Mouse (Mus musculus) embryo, embryonic 9.5 days (tissue): ENCODE measurements at regions not wholly inside any gene's neighbourhood (a gene's known extent, or its start where the extent isn't known, plus 50 kb on each side); places are given as distances from the start of the nearest gene placed in this dataset.

ENCODE experiments used
- DNase-seq: peaks from one replicate; pipeline ENCODE4 v3.0.0-alpha.2; 2017; ENCODE audit errors: extremely low spot score

DNA sequence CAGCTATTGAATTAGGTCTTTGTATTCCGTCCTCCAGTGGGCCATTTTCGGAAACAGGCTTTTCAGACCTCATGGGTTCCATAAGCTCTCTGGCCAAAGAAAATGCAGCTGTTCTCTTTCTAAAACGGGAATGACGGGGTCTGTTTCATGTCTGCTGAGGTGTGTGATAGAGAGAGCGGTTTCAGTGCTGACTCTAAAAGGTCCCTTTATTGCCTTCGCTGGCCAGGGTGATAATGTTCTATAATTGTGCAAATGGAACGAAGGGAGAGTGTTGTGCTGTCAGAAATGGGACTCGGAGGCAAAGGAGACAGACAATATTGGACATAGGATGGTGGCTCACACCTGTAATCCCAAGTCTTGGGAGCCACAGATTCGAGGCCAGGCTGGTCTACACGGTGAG is 53.5 kb upstream of the Osbpl8 start:
- no peak for DNase-seq

DNA sequence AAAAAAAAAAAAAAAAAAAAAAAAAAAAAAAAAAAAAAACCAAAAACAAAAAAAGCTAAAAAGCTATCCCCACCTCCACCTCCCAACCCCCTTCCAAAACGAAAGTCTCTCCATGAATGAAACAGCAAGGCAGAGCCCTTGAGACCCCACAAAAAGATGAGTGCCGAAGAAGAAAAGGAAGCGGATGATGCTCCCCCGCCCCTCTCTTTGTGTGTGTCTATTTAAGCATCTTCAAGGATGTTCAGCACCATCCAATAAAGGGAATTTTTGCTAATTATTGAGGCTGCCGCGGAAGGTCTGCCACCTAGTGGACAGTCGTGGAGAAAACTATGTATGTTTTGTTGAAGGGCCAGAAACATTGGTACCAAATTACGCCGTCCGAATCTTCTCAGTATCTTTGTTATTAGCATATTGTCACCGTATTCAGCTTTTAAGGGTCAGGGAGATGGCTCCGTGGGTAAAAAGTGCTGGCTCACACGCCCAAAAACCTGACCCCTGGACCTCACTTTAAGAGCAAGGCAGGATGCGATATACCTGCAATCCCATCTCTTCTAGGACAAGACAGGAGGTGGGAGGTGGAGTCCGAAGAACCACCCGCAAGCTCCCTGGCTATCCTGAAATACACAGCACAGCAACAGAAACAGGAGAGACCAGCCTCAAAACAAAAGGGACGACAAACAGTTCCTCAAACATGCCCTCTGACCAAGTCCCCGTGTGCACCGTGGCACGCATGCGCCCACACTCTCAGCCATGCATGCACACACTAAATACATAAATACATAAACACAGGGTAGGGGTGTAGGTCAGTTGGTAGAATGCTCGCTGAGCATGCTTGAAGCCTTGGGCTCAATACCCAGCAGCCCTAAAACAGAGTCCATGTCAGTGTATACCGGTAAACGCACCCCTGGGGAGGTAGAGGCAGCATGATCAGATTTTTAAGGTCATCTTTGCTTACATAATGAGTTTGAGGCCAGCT is 55.6 kb upstream of the Osbpl8 start:
- DNase-seq = peak; percentile 72

DNA sequence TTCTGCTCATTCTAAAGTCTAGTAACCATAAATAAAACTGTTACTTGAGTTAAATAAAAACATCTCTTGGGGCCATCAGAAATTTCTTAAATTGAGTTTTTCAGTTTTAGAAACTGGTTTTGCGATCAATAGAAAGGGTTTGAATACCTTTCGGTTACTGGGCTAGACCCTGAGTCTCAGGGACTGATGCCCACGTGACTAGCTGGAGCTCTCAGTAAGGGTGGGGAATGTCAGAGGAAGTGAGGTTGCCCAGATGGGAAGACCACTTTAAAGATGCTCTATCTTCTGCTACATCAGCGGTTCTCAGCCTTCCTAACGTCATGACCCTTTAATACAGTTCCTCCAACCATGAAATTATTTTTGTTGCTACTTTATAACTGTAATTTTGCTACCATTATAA is 56.7 kb upstream of the Osbpl8 start:
- DNase-seq = no peak

DNA sequence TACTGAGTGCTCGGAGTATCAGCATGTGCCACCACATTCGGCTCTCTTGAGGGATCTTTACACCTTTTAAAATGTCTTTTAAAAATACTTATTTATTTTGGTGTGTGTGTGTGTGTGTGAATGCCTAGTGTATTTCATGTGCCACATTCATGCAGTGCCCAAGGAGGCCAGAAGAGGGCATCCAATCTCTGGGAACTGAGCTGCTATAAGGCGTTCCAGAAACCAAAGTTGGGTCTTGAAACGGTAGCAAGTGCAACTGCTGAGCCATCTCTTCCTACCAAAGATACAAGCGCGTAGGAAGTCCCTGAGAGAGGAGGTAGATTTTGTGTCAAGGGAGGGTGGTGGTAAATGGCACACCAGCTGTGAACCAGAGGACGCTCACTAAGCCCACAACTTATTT is 57.2 kb upstream of the Osbpl8 start:
- no peak for DNase-seq

DNA sequence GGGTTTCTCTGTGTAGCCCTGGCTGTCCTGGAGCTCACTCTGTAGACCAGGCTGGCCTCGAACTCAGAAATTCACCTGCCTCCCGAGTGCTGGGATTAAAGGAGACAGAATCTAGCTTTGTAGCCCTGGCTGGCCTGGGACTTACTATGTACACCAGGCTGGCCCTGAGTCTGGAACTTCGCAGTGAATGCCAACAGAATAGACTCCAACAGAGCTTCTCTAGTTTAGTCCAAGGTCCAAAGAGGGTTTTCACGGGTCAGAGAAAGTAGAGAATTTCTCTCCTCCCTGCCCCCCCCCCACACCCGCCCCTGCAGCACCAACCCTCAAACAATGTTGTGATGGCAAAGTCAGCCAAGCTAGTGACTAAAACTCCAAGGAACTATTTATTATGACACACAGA is 58.1 kb upstream of the Osbpl8 start:
- no peak for DNase-seq

DNA sequence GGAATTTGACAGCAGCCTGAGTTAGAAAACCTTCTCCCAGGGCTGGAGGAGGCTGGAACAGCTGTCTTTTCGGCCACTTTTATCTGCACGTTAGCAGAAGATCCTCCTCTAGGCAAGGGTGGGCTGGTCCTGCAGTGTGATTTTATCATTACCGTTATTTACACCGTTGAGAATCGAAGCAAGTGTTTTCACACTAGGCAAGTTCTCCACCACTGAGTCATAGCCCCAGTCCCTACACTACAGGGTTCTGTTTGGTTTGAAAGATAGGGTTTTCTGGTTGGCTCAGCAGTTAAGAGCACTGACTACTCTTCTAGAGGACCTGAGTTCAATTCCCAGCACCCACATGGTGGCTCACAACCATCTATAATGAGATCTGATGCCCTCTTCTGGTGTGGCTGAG is 58.9 kb upstream of the Osbpl8 start:
- no peak for DNase-seq

DNA sequence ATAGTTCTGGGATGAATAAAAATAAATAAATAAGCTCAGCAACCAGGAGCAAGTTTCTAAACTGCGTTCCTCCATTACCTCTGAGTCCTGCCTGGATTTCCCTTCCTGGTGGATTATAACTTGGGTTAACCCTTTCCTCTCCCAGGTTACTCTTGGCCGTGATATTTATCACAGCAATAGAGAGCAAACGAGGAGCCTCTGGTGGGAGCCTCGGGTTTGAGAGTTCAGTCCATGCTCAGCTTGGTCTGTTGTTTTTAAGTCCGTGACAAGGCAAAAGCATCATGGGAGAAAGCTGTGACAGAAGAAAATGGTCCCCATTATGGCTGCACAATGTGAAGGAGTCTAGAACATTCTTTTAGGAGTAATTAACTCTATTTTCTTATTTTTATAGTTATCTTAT is 61.0 kb upstream of the Osbpl8 start:
- no peak for DNase-seq

DNA sequence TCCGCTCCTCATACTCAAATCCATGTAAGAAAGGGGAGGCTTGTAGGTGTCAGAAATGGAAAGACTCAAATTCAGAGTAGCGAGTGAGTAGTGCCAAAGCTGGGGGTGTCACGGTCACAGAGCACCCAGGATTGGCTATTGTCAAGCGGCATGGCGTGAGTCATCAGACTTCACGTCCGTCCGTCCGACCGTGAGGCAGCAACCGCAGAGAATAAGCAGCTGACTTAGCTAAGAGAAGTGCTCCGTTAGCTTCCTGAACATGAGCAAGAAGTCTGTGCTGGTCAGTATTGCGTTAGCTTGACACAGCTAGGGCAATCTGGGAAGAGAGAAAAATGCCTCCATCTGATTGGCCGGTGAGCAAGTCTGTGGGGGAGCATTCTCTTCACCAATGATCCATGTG is 61.5 kb upstream of the Osbpl8 start:
- DNase-seq = no peak

DNA sequence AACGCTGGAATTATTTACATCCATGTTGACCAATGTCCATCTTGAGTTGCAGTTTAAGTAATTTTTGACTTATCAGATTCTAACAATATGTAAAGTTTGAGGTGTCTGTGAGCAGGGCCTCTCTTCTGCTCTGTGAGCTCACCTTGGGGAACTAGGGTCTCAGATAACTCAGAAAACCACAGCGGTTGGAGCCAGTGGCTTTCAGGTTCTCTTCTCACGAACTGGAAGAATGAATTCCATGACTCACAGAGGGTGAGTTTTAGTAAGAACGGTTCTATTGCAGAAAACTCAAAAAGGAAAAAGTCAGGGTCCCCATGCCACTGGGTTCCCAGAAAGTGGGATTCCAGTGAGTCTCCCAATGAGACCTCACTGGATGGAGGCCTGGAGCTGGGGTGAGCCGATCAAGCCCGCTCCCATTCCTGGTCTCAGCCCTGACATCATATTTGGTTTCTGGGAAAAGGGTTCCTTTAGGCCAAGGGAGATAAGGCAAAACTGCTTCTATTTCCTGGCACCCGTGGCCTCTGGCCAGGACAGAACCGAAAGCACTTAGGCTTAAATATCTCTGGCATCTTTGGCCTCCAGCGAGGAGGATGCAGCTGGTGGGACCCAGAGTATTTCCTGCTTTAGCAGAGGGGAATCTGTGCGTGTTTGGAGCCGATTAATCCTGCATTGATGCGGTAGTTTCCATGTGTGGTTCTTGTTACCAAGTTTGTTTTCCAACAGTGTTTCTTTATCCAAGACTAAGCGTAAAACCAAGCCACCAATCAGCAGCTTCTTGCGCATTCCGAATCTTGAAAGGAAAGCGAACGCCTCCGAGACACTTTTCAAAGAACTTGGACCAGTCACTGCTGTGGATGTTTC is 62.4 kb upstream of the Osbpl8 start:
- no peak for DNase-seq

DNA sequence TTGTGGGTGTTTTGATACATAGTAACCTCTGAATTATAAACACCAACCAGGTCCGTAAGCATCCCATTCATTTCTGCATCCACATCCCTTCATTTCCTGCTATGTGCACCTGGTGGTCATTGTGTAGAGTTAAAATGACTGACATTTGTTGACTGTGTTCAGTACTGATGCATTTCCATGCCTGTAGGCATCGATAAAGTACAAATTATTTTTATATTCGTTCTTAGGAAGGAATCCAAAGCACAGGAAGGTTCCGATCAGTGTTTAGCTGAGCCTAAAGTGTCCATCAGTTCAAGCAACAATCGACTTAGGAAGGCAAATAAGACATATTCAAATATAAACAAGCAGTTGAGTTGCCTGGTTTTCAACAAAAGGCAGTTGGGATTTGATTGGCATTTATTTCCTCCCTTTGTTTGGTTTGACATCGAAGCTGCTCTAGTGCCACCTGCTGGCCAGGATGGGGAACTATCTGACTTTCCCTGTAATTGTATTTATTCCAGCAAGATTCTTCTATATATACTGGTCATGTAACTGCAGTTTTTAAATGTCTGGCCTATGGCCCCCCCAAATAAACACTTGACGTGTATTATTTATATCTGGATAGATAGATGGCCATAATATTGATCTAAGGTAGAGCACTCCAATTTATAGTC is 64.6 kb upstream of the Osbpl8 start:
- peak; percentile 70 for DNase-seq

DNA sequence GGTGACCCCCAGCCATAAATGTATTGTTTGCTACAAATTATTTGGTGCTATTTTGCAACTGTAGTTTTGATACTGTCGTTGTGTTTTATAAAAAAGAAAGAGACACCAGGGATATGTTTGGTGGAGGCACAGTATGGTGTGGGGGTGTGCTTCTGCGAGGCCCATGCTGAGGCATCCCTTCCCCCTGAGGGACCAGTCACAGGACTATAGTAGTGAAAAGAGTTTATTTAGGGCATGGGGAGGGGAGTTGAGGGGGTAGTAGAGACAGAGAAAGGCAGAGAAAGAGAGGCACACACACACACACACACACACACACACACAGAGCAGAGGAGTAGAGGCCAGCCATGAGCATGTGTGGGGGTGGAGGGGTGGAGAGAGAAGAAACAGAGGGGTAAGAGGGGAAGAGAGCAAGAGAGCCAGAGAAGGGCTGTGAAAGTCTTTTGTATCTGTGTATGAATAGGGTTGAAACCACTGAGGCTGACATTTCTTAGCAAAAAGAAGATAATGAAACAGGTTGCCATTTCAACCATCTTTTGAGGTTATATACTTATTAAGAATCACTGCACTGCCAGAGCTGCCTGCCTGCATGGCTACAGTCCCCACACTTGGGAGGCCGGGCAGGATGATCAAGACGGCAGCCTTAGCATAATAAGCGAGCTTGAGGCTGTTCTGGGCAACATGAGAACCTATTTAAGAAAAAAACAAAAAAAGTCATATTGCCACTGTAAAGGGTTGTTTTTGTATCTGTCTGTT is 65.3 kb upstream of the Osbpl8 start:
- no peak for DNase-seq

DNA sequence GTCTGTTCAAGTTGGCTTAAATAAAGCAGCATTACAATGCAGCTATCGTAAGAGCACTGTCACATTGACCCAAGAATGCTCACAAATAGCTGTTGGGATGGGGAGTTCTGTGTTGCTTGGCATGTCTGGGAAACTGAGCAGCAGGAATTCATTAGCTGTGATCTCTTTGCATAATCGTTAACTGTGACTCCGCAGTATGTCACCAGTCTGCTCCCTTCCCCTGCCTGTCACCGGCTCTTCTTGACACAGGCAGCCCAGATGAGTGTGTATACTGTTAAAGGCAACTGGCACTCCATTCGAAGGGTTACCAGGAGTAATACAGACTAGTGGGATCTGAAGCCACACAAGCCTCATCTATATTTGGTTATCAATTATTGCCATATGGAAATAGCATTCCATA is 67.3 kb upstream of the Osbpl8 start:
- no peak for DNase-seq

DNA sequence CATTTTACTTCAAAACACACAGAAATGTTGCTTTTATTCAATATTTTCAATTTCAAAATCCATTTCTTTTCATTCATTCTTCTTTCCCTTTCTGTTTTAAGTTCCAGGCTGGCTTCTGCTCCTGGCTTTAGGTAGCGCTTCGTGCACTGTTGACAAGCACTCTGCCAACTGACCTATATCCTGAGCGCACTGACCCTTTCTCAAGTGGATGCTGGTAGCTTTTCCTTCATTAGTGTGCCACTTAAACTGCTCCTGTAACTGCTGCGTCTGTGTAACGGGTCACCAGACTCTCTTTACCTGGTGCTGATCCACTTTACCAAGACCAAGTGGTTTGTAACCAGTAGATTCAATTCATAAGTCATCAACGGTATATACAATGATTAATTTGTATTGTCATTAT is 67.7 kb upstream of the Osbpl8 start:
- no peak for DNase-seq

DNA sequence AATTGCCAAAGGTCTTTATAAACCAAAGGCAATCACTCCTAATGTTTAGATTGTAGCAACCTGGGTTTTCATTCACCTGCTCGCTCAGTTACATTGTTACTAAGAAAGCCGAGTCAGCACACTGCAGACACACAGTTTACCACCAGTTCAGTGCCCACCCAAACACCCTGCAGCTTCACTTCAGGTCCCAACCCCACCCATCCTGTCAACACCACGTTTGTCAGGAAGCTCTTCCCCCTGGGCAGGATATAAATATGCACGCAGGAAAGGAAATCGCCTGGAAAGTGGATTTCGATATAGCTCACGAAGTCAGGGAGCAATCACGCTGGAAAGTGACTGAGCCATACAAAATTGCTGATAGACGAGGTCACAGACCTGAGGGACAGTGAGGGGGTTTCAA is 70.1 kb upstream of the Osbpl8 start:
- no peak for DNase-seq

DNA sequence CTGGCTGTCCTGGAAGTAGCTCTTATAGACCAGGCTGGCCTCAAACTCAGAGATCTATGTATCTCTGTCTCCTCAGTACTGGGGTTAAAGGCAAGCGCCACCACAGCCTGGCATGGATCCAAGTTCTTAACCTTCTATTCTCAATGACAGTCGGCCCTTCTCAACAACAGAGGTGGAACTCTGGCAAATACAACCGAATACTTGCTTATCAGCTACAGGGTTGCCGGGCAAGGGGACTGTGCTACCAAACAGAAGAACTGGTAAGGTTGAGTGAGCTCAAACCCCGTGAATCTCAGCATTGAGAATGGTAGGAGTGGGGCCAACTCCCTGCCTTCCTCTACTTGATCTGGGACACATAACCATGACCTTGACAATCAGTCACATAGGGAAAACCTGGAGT is 75.2 kb upstream of the Osbpl8 start:
- DNase-seq = no peak

DNA sequence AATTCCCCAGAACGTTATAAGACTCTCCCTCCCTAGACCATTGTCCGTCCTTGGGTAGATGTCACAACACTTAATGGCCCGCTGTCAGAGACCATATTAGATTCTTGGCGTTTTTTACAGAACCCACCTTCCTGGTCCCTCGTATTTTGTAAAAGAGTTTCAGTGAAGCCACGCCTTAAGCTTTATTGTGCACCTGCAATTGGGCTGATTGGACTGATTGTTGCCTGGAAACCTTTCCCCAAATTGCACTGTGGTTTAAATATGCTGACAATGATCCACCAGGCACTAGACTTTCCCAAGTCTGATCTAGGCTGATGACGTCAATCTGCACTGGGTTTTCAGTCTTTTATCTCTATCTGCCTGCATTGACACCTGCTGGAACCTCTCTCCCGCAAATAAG is 75.6 kb upstream of the Zdhhc17 start:
- DNase-seq = no peak

DNA sequence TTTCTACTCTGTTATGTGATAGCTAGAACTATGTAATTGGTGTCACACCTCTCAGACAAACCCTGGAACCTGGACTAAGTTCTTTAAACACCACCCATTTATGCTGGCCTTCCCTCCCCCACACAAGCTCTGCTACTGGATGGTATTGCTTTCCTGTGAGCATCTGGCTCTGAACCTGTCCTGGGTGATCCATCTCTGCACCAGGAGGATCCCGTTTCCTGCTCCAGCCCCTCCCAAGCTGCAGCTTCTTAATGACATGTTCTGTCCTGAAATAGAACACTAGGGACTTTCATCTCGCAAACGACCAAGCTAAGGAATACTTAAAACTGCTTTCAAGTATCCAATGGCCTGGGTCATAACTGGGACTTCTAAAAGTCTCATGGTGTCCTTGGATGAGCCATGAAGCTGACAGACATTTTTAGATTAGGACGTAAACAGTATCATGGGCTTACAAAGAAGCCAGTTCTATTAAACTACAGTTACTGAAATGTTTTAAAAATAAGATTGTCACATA is 74.4 kb upstream of the Zdhhc17 start:
- DNase-seq = no peak

DNA sequence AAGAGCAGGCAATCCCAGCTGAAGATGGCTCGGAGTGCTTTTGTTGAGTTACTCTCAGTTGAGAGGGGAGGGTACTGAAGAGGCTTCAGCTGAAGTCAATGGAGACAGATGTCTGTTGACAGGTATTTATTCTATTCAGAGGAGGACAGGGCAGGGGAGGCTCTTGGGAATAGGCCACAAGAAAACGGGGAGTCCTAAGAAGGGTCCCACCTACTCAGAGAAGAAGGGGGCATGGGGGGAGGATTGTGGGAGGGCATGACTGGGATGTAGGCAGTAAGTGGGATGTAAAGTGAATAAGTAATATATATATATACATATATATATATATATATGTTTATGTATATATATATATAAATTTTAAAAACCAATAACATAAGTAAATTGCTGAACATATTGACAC is 73.9 kb upstream of the Zdhhc17 start:
- no peak for DNase-seq

DNA sequence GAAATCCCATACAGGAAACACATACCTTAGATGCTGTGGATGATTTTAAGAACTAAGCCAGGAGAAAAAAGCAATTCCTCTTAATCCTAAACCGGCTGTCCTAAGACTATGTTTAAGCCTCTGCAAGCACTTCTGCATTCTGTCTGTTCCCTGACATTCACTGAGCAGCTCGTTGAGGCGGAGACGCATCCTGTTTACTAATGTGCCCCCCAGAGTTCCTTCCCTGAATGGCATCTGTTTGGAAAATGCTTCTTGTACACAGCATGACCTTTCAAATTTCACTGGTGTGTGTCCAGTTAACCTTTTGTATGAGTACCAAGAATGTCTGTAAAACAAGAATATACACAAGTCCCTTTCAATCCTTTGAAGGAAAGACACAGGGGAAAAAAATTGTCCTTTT is 73.4 kb upstream of the Zdhhc17 start:
- no peak for DNase-seq

DNA sequence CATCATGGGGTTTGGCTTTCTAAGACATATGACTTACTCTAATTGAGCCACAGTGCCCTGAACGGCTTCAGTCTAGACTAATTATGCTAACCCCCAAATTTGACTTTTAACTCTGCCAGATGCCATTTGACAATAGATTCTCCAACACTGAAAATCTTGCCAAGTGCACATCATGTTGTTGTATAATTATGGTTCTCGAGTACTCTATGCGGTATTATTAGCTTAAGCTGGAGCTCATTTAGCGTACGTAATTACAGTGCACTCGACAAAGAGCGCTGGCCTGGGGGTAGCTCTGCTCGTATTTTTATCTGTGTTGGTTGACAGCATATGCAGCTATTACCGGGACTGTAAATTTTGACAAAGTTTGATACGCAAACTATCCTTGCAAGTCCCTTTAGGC is 70.4 kb upstream of the Zdhhc17 start:
- DNase-seq = no peak

DNA sequence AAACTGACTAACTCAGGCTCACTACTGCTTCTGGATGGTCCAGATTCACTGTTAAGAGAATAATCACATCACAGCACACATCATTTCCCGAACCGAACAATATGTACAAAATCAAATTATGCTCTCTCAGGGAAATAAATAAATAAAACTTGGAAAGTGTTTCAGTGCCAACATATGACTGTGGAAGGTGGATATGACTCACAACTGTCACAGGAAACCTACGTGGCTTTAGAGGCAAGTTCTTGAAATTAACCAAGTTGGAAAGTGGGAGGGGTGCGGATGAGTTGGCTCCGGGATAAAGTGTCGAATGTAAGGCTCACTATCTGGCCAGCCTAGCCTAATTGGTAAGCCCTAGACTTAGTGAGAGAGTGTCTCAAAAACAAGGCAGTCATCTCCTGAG is 69.1 kb upstream of the Zdhhc17 start:
- no peak for DNase-seq

DNA sequence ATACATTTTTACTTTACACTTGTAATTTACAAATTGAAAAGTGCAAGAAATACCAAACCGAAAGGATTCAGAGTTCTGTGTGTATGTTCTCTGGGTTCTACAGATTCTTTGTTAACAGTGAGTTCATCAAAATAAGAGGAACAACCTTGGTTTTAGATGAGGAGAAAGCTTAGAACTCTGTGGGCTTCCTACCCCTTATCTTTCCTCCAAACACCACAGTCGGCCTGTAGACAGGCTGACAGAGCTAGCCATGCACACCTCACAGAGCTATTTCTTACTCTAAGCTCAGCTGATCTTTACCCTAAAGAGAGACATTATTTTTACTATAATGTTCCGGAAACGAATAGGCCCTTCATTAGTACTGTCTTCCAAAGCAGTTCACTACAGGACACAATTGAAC is 67.7 kb upstream of the Zdhhc17 start:
- DNase-seq = no peak
